Mouse (Mus musculus): ENCODE results near the gene Bglap. TPM values are rescaled to one million over a fixed set of nuclear protein-coding genes. Genes with fewer than 3 reads are reported as not detected.

The Bglap gene
- polyA plus RNA-seq, 1 experiment from 2014 or later = not detected

DNA sequence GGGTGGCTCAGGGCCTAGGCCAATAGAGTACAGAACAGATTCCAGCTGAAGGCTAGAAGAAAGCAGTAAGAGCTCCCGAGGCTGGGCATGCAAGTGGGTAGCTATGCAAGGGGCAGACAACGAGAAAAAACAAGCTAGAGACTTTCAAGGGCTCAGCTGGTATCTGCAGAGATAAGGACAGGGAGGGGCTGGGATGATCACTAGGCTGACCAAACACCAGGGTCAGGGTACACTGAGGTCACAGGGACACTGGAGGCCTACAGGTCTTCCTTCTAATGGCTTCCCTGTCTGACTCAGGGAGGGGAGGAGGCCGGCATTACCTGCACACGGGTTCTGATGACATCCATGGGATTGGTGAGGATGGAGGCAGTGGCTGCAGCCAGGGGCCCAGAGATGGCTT, 31.4 kb upstream of the Bglap start:
- 89% methylated on average over 4 of the region's 4 CpGs for WGBS
- H3K9ac ChIP-seq (replicated peaks; ENCODE audit: low read depth, low read length) = no peak overlapping the region
- no peak overlapping the region for H3K4me2 ChIP-seq (ENCODE audit: low read length)
- no peaks in the 10 kb centered on the region for H3K27me3 ChIP-seq (replicated peaks; ENCODE audit: control insufficient read depth, insufficient read depth, low read length)
- H3K9me3 ChIP-seq (ENCODE audit: control insufficient read depth, low read length) = no peaks in the 10 kb centered on the region
- no peak overlapping the region for H3K4me3 ChIP-seq (replicated peaks; ENCODE audit: low read length)
- ATAC-seq = no peak
- H3K36me3 ChIP-seq (ENCODE audit: control insufficient read depth, insufficient read depth) = peaks cover 11% of the 10 kb centered on the region
- H3K4me1 ChIP-seq (replicated peaks; ENCODE audit: control insufficient read depth, insufficient read depth, low read length) = peaks cover 3% of the 10 kb centered on the region
- no peak overlapping the region for H3K27ac ChIP-seq (ENCODE audit: low read length)

DNA sequence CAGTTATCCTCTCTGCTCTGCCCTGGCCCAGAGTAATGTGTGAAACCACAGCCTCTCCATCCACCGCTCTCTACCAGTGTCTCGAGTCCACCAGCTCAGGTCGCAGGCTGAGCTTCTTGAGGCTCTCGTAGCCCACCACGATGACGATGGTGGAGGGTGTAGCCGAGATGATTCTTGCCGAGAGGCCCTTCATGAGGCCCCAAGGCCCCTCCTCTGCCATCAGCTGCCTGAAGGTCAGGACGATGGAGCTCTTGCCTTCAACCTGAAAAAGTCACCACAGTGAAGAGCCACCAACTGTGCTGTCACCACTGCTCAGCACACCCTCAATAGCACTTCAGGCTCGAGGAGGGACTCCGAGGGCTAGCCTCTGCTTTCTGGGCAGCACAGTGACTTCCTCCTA, 28.4 kb upstream of the Bglap start:
- Histone ChIP-seq H3K4me3 (replicated peaks; ENCODE audit: low read length) (no peak overlapping the region), H3K9ac (replicated peaks; ENCODE audit: low read depth, low read length) (no peak overlapping the region), H3K27ac (ENCODE audit: low read length) (no peak overlapping the region), H3K36me3 (ENCODE audit: control insufficient read depth, insufficient read depth) (peaks cover 2% of the 10 kb centered on the region), H3K4me2 (ENCODE audit: low read length) (no peak overlapping the region), H3K4me1 (replicated peaks; ENCODE audit: control insufficient read depth, insufficient read depth, low read length) (peaks cover 20% of the 10 kb centered on the region), H3K9me3 (ENCODE audit: control insufficient read depth, low read length) (no peaks in the 10 kb centered on the region), H3K27me3 (replicated peaks; ENCODE audit: control insufficient read depth, insufficient read depth, low read length) (no peaks in the 10 kb centered on the region)
- WGBS = 88% methylated on average over 11 of the region's 11 CpGs
- no peak for ATAC-seq

DNA sequence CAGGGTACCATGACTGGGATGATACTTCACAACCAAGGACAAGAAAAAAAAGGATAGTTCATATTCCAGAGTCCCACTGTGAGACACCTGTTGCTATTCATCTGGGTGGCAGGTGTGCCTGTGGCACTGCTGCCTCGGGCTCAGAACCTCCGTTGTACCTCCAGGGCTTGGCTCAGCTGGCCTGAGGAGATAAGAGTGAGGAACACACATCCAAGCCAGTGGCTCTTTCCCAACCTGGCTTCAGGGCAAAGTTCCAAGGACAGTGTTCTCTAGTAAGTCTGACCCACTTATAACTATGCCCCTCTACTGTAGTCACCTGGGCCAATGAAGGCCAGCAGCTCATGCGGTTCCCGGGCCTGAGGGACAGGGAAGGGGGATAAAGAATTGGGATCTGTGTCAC, 27.4 kb upstream of the Bglap start:
- Histone ChIP-seq H3K4me1 (replicated peaks; ENCODE audit: control insufficient read depth, insufficient read depth, low read length) (peaks cover 20% of the 10 kb centered on the region), H3K9me3 (ENCODE audit: control insufficient read depth, low read length) (no peaks in the 10 kb centered on the region), H3K9ac (replicated peaks; ENCODE audit: low read depth, low read length) (no peak overlapping the region), H3K36me3 (ENCODE audit: control insufficient read depth, insufficient read depth) (peaks cover 2% of the 10 kb centered on the region), H3K4me3 (replicated peaks; ENCODE audit: low read length) (no peak overlapping the region), H3K27me3 (replicated peaks; ENCODE audit: control insufficient read depth, insufficient read depth, low read length) (no peaks in the 10 kb centered on the region), H3K4me2 (ENCODE audit: low read length) (no peak overlapping the region), H3K27ac (ENCODE audit: low read length) (no peak overlapping the region)
- 96% methylated on average over 4 of the region's 4 CpGs for WGBS
- ATAC-seq = no peak

DNA sequence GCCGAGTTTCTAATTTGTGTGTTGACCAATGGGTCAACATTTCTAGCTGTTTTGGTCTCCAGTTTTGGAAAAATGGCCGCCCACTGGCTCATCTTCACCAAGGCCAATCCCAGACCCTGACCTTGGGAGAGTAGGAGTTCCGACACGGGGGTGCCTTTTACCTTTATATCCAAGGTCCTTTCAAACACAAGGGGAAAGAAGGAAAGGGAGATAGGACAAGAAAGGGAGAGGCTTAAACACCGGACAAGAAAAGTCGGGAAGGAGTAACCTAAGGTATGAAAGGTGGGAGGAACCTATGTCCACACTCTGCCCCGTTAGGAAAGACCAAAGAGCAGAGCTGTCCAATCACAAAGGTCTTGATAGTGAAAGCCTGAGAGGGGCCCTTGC, 26.4 kb upstream of the Bglap start:
- Histone ChIP-seq H3K27ac (ENCODE audit: low read length) (peak overlapping the region; percentile 87), H3K4me2 (ENCODE audit: low read length) (peak overlapping the region; percentile 72), H3K4me3 (replicated peaks; ENCODE audit: low read length) (peak overlapping the region; percentile 86), H3K9me3 (ENCODE audit: control insufficient read depth, low read length) (no peaks in the 10 kb centered on the region), H3K9ac (replicated peaks; ENCODE audit: low read depth, low read length) (peak overlapping the region; percentile 88), H3K36me3 (ENCODE audit: control insufficient read depth, insufficient read depth) (no peaks in the 10 kb centered on the region; the same call in 1 of the 2 replicates), H3K4me1 (replicated peaks; ENCODE audit: control insufficient read depth, insufficient read depth, low read length) (peaks cover 20% of the 10 kb centered on the region), H3K27me3 (replicated peaks; ENCODE audit: control insufficient read depth, insufficient read depth, low read length) (no peaks in the 10 kb centered on the region)
- no peak for ATAC-seq
- WGBS = 28% methylated on average over 7 of the region's 7 CpGs

GRCm38 (mm10) chr3:88409741-88410644, 25.7 kb upstream of the Bglap start, which contains the start of gene Pmf1:
Gene Pmf1 (minus strand): TSS chr3:88410331.
- Histone ChIP-seq H3K9ac (replicated peaks; ENCODE audit: low read depth, low read length) (peak within 1 kb of the TSS; percentile 88), H3K27ac (ENCODE audit: low read length) (peak within 1 kb of the TSS; percentile 87), H3K27me3 (replicated peaks; ENCODE audit: control insufficient read depth, insufficient read depth, low read length) (no peaks in the 10 kb centered on the region), H3K36me3 (ENCODE audit: control insufficient read depth, insufficient read depth) (no peaks in the 10 kb centered on the region; the same call in 1 of the 2 replicates), H3K9me3 (ENCODE audit: control insufficient read depth, low read length) (no peaks in the 10 kb centered on the region), H3K4me2 (ENCODE audit: low read length) (peak within 1 kb of the TSS; percentile 72), H3K4me3 (replicated peaks; ENCODE audit: low read length) (peak within 1 kb of the TSS; percentile 86), H3K4me1 (replicated peaks; ENCODE audit: control insufficient read depth, insufficient read depth, low read length) (peaks cover 20% of the 10 kb centered on the region)
- peak; percentile 94 for ATAC-seq
- WGBS = under 1% methylated on average over 54 of the region's 54 CpGs

- 62% methylated on average over 5 of the region's 5 CpGs for WGBS
- Histone ChIP-seq H3K4me2 (ENCODE audit: low read length) (peak overlapping the region; percentile 72), H3K9ac (replicated peaks; ENCODE audit: low read depth, low read length) (peak overlapping the region; percentile 88), H3K9me3 (ENCODE audit: control insufficient read depth, low read length) (no peaks in the 10 kb centered on the region), H3K27ac (ENCODE audit: low read length) (no peak overlapping the region), H3K4me1 (replicated peaks; ENCODE audit: control insufficient read depth, insufficient read depth, low read length) (peaks cover 20% of the 10 kb centered on the region), H3K36me3 (ENCODE audit: control insufficient read depth, insufficient read depth) (no peaks in the 10 kb centered on the region; the same call in 1 of the 2 replicates), H3K4me3 (replicated peaks; ENCODE audit: low read length) (no peak overlapping the region; the same call in 1 of the 2 replicates), H3K27me3 (replicated peaks; ENCODE audit: control insufficient read depth, insufficient read depth, low read length) (no peaks in the 10 kb centered on the region)
- no peak for ATAC-seq
Measured at GRCm38 (mm10) chr3:88408953-88409352, 24.7 kb upstream of the Bglap start.

- 58% methylated on average over 7 of the region's 7 CpGs for WGBS
- Histone ChIP-seq H3K27me3 (replicated peaks; ENCODE audit: control insufficient read depth, insufficient read depth, low read length) (no peaks in the 10 kb centered on the region), H3K4me3 (replicated peaks; ENCODE audit: low read length) (no peak overlapping the region), H3K4me2 (ENCODE audit: low read length) (no peak overlapping the region), H3K4me1 (replicated peaks; ENCODE audit: control insufficient read depth, insufficient read depth, low read length) (peaks cover 20% of the 10 kb centered on the region), H3K36me3 (ENCODE audit: control insufficient read depth, insufficient read depth) (no peaks in the 10 kb centered on the region), H3K9ac (replicated peaks; ENCODE audit: low read depth, low read length) (no peak overlapping the region), H3K9me3 (ENCODE audit: control insufficient read depth, low read length) (no peaks in the 10 kb centered on the region), H3K27ac (ENCODE audit: low read length) (no peak overlapping the region)
- ATAC-seq = no peak
Measured at GRCm38 (mm10) chr3:88407529-88407928, 23.3 kb upstream of the Bglap start.

GRCm38 (mm10) chr3:88407090-88407489, 22.8 kb upstream of the Bglap start:
- 0 out of 2 replicates have a peak, but pooled peaks have one; percentile 24 for ATAC-seq
- no peak overlapping the region for H3K9ac ChIP-seq (replicated peaks; ENCODE audit: low read depth, low read length)
- no peaks in the 10 kb centered on the region for H3K9me3 ChIP-seq (ENCODE audit: control insufficient read depth, low read length)
- H3K27ac ChIP-seq (ENCODE audit: low read length) = no peak overlapping the region
- H3K4me1 ChIP-seq (replicated peaks; ENCODE audit: control insufficient read depth, insufficient read depth, low read length) = peaks cover 20% of the 10 kb centered on the region
- 0% methylated on average over 2 of the region's 2 CpGs for WGBS
- no peaks in the 10 kb centered on the region for H3K27me3 ChIP-seq (replicated peaks; ENCODE audit: control insufficient read depth, insufficient read depth, low read length)
- H3K4me3 ChIP-seq (replicated peaks; ENCODE audit: low read length) = no peak overlapping the region
- H3K36me3 ChIP-seq (ENCODE audit: control insufficient read depth, insufficient read depth) = no peaks in the 10 kb centered on the region
- H3K4me2 ChIP-seq (ENCODE audit: low read length) = no peak overlapping the region

- Histone ChIP-seq H3K27me3 (replicated peaks; ENCODE audit: control insufficient read depth, insufficient read depth, low read length) (no peaks in the 10 kb centered on the region), H3K4me1 (replicated peaks; ENCODE audit: control insufficient read depth, insufficient read depth, low read length) (peaks cover 3% of the 10 kb centered on the region; the same call in 1 of the 2 replicates), H3K9me3 (ENCODE audit: control insufficient read depth, low read length) (no peaks in the 10 kb centered on the region), H3K9ac (replicated peaks; ENCODE audit: low read depth, low read length) (no peak overlapping the region), H3K4me2 (ENCODE audit: low read length) (no peak overlapping the region), H3K27ac (ENCODE audit: low read length) (no peak overlapping the region), H3K4me3 (replicated peaks; ENCODE audit: low read length) (no peak overlapping the region), H3K36me3 (ENCODE audit: control insufficient read depth, insufficient read depth) (no peaks in the 10 kb centered on the region)
- no peak for ATAC-seq
- 92% methylated on average over 10 of the region's 10 CpGs for WGBS
Measured at GRCm38 (mm10) chr3:88403522-88404230, 19.4 kb upstream of the Bglap start.

Measured in forebrain, embryonic 16.5 days (tissue).